Comparison of ENCODE assay signal across 21 mouse cellular contexts in genomic region chr13:75686995-75687394, GRCm38 (mm10). TPM values are rescaled to one million over a fixed set of nuclear protein-coding genes. Genes with fewer than 3 reads are reported as not detected.
DNase-seq lines count a peak whose midpoint lies in the region; ATAC-seq and TF ChIP-seq lines count a peak whose summit lies in the region.
"Had no signal": no experiment of that assay in that cellular context is flagged by ENCODE, and none has a peak within 500 bp of the region (broad histone marks: within the 10 kb centered on the region; RNA-seq: fewer than 3 reads in every experiment).

No protein-coding gene starts in this region.

- peak; percentile 54 for DNase-seq in liver
- no peak for DNase-seq in liver, postnatal 0 days
- DNase-seq in liver, embryonic 13.5 days = peak; percentile 55
- no peak for DNase-seq in urinary bladder, adult 2 months (ENCODE audit: low spot score)
- no peak for DNase-seq in forebrain, embryonic 14.5 days (ENCODE audit: low spot score)
- DNase-seq: adrenal gland, postnatal 10 days; cerebellum, adult 18-20 months; cerebellum, postnatal 10 days; gastrocnemius, postnatal 10 days; heart, adult 2 months; heart, postnatal 4 days had no signal

- H3K9me3 ChIP-seq in liver, postnatal 0 days (ENCODE audit: low read length) = no peaks in the 10 kb centered on the region
- no peaks in the 10 kb centered on the region for H3K9me3 ChIP-seq in liver, embryonic 13.5 days (replicated peaks)
- no peaks in the 10 kb centered on the region for H3K9me3 ChIP-seq in forebrain, embryonic 14.5 days (replicated peaks; ENCODE audit: control insufficient read depth, low read length)
- no peaks in the 10 kb centered on the region for H3K9me3 ChIP-seq in intestine, embryonic 15.5 days
- H3K9me3 ChIP-seq: embryonic facial prominence, embryonic 10.5 days; heart, embryonic 13.5 days; hindbrain, embryonic 12.5 days had no signal

- no peak overlapping the region for H3K9ac ChIP-seq in liver, postnatal 0 days (replicated peaks)
- H3K9ac ChIP-seq in liver, embryonic 13.5 days = no peak overlapping the region
- H3K9ac ChIP-seq in forebrain, embryonic 14.5 days (ENCODE audit: low read length) = no peak overlapping the region
- no peak overlapping the region for H3K9ac ChIP-seq in intestine, embryonic 15.5 days
- H3K9ac ChIP-seq: heart, embryonic 13.5 days; hindbrain, embryonic 12.5 days had no signal

- no peak overlapping the region for H3K4me2 ChIP-seq in liver, postnatal 0 days (ENCODE audit: low read depth, low read length)
- peak overlapping the region; percentile 5; the same call in 1 of the 2 replicates for H3K4me2 ChIP-seq in liver, embryonic 13.5 days
- H3K4me2 ChIP-seq in forebrain, embryonic 14.5 days (ENCODE audit: low read length) = no peak overlapping the region
- no peak overlapping the region for H3K4me2 ChIP-seq in intestine, embryonic 15.5 days (replicated peaks)
- H3K4me2 ChIP-seq: heart, embryonic 13.5 days; hindbrain, embryonic 12.5 days had no signal

- ATAC-seq in liver, postnatal 0 days = no peak
- ATAC-seq in erythroblast, adult 5-6 weeks (replicated peaks; ENCODE audit: low FRiP score, poor library complexity, severe bottlenecking) = 0 out of 2 replicates have a peak, but pooled peaks have one; percentile 49
- ATAC-seq in liver, embryonic 13.5 days (ENCODE audit: low read depth) = peak; percentile 99
- ATAC-seq in megakaryocyte progenitor cell, adult 5-6 weeks (replicated peaks; ENCODE audit: poor library complexity) = peak; percentile 76
- no peak for ATAC-seq in forebrain, embryonic 14.5 days
- no peak for ATAC-seq in intestine, embryonic 15.5 days
- ATAC-seq: forebrain, embryonic 16.5 days; hindbrain, embryonic 16.5 days; inflammation-experienced regulatory T-cells, adult 6 months had no signal

- H3K4me3 ChIP-seq in liver, postnatal 0 days (ENCODE audit: low read depth, low read length) = no peak overlapping the region
- H3K4me3 ChIP-seq in liver, embryonic 13.5 days (replicated peaks) = no peak overlapping the region
- no peak overlapping the region for H3K4me3 ChIP-seq in forebrain, embryonic 14.5 days (ENCODE audit: low read depth, low read length)
- H3K4me3 ChIP-seq in intestine, embryonic 15.5 days (replicated peaks) = no peak overlapping the region
- H3K4me3 ChIP-seq: embryonic facial prominence, embryonic 10.5 days; erythroblast, embryonic 14.5 days; heart, adult 2 months; heart, embryonic 13.5 days; hindbrain, embryonic 12.5 days had no signal

- TF ChIP-seq CTCF in liver, postnatal 0 days (IDR thresholded peaks at IDR 0.05; ENCODE audit: low read depth) = no peak

- no peak overlapping the region for H3K27ac ChIP-seq in liver, postnatal 0 days (ENCODE audit: low read depth)
- H3K27ac ChIP-seq in liver, embryonic 13.5 days = no peak overlapping the region
- no peak overlapping the region for H3K27ac ChIP-seq in forebrain, embryonic 14.5 days (ENCODE audit: low read depth, low read length)
- no peak overlapping the region for H3K27ac ChIP-seq in intestine, embryonic 15.5 days
- H3K27ac ChIP-seq: embryonic facial prominence, embryonic 10.5 days; heart, adult 2 months; heart, embryonic 13.5 days; hindbrain, embryonic 12.5 days had no signal

- no peak for TF ChIP-seq EP300 in liver, postnatal 0 days (IDR thresholded peaks at IDR 0.05; ENCODE audit: low read depth)

- 61% methylated on average over 4 of the region's 4 CpGs for WGBS in liver, postnatal 0 days (ENCODE audit: insufficient replicate concordance)
- WGBS in liver, embryonic 13.5 days (ENCODE audit: insufficient replicate concordance) = 26% methylated on average over 4 of the region's 4 CpGs
- WGBS in forebrain, embryonic 14.5 days = 84% methylated on average over 4 of the region's 4 CpGs
- WGBS in intestine, embryonic 15.5 days = 83% methylated on average over 4 of the region's 4 CpGs

- no peaks in the 10 kb centered on the region for H3K36me3 ChIP-seq in liver, postnatal 0 days (replicated peaks; ENCODE audit: insufficient read depth, low read length)
- H3K36me3 ChIP-seq in liver, embryonic 13.5 days = no peaks in the 10 kb centered on the region
- H3K36me3 ChIP-seq in forebrain, embryonic 14.5 days (ENCODE audit: control insufficient read depth, insufficient read depth, low read length) = no peaks in the 10 kb centered on the region
- no peaks in the 10 kb centered on the region for H3K36me3 ChIP-seq in intestine, embryonic 15.5 days
- H3K36me3 ChIP-seq: embryonic facial prominence, embryonic 10.5 days; heart, embryonic 13.5 days; hindbrain, embryonic 12.5 days had no signal

- no peaks in the 10 kb centered on the region for H3K4me1 ChIP-seq in liver, postnatal 0 days (ENCODE audit: insufficient read depth)
- H3K4me1 ChIP-seq in liver, embryonic 13.5 days (replicated peaks) = peaks cover 23% of the 10 kb centered on the region
- no peaks in the 10 kb centered on the region for H3K4me1 ChIP-seq in forebrain, embryonic 14.5 days (ENCODE audit: control insufficient read depth, insufficient read depth, low read length)
- H3K4me1 ChIP-seq in intestine, embryonic 15.5 days (replicated peaks) = no peaks in the 10 kb centered on the region
- H3K4me1 ChIP-seq: heart, embryonic 13.5 days; hindbrain, embryonic 12.5 days had no signal

- no peaks in the 10 kb centered on the region for H3K27me3 ChIP-seq in liver, postnatal 0 days (ENCODE audit: insufficient read depth, low read length)
- no peaks in the 10 kb centered on the region for H3K27me3 ChIP-seq in liver, embryonic 13.5 days
- no peaks in the 10 kb centered on the region for H3K27me3 ChIP-seq in forebrain, embryonic 14.5 days (replicated peaks; ENCODE audit: control insufficient read depth, insufficient read depth, low read length)
- H3K27me3 ChIP-seq in intestine, embryonic 15.5 days (replicated peaks) = no peaks in the 10 kb centered on the region
- H3K27me3 ChIP-seq: heart, embryonic 13.5 days; hindbrain, embryonic 12.5 days had no signal

RNA-seq across cellular contexts. Expression of gene Ell2, which starts 19.6 kb away (rescaled TPM):
- polyA plus RNA-seq in liver, postnatal 0 days (2015; fragmentation: Nextera tagmentation; extraction: Ambion mirVana) = 12.1 and 13.7 TPM in 2 replicates
- 59.4 and 99.9 TPM in 2 replicates for total RNA-seq in erythroblast, adult 5-6 weeks (2015; ENCODE audit: low replicate concordance)
- total RNA-seq in erythroblast, adult 5-6 weeks (2017; ENCODE audit: low replicate concordance) = 60.4 and 93.9 TPM in 2 replicates
- 38.2 and 49.6 TPM in 2 replicates for polyA plus RNA-seq in liver, embryonic 13.5 days (2015; fragmentation: Nextera tagmentation; extraction: Ambion mirVana)
- 10.6 and 13.6 TPM in 2 replicates for total RNA-seq in megakaryocyte progenitor cell, adult 5-6 weeks (2015)
- total RNA-seq in megakaryocyte progenitor cell, adult 5-6 weeks (2017) = 6.8 and 11.8 TPM in 2 replicates
- 5.2 and 5.5 TPM in 2 replicates for polyA plus RNA-seq in urinary bladder, adult 2 months (2012; rRNA removed)
- polyA plus RNA-seq in forebrain, embryonic 14.5 days (2014; fragmentation: Nextera tagmentation; extraction: Ambion mirVana) = 0.79 and 0.90 TPM in 2 replicates
- 5.7 and 6.3 TPM in 2 replicates for polyA plus RNA-seq in intestine, embryonic 15.5 days (2015; fragmentation: Nextera tagmentation; extraction: Ambion mirVana)

Comparison
In these comparisons a context has a peak if more than half of its experiments do, and no peak if none do; other contexts are left out.
1. DNase-seq: peak in liver (single experiment) and liver, embryonic 13.5 days (single experiment); none in liver, postnatal 0 days (single experiment), urinary bladder, adult 2 months (single experiment) and forebrain, embryonic 14.5 days (single experiment).
2. ATAC-seq: peak in erythroblast, adult 5-6 weeks (single experiment), liver, embryonic 13.5 days (single experiment) and megakaryocyte progenitor cell, adult 5-6 weeks (single experiment); none in liver, postnatal 0 days (single experiment), forebrain, embryonic 14.5 days (single experiment) and intestine, embryonic 15.5 days (single experiment).